Mouse (Mus musculus) neutrophil, adult 5-6 weeks (primary cell): Measurements from ENCODE around the gene Thoc3. TPM values are rescaled to one million over a fixed set of nuclear protein-coding genes. Genes with fewer than 3 reads are reported as not detected.

Source experiments
- total RNA-seq: library from RNA; stranded (forward); fragments of 200-1000 nt; gene quantifications from 2 replicates; pipeline ENCODE4 v1.2.3, GENCODE M21; 2017

Gene Thoc3
- total RNA-seq, 1 experiment from 2014 or later, result 16.1 TPM

Other genes starting within 250 kb of the Thoc3 start
- gene Cplx2, start 97.5 kb downstream of the Thoc3 start, total RNA-seq, result 2.7 and 2.9 TPM in 2 replicates
- 18.5 and 21.9 TPM in 2 replicates for gene Simc1, start 34.9 kb upstream of the Thoc3 start, total RNA-seq
- 36.5 and 38.3 TPM in 2 replicates for gene 4833439L19Rik, start 96.6 kb upstream of the Thoc3 start, total RNA-seq
- gene Arl10, start 106.2 kb upstream of the Thoc3 start, total RNA-seq, result 6.5 and 13.0 TPM in 2 replicates
- 9.3 and 18.2 TPM in 2 replicates for gene Nop16, start 121.2 kb upstream of the Thoc3 start, total RNA-seq
- 36.0 and 37.1 TPM in 2 replicates for gene Higd2a, start 121.4 kb upstream of the Thoc3 start, total RNA-seq
- gene Cltb, start 142.5 kb upstream of the Thoc3 start, total RNA-seq, result 8.7 and 9.3 TPM in 2 replicates
- 52.1 and 64.1 TPM in 2 replicates for gene Faf2, start 152.9 kb upstream of the Thoc3 start, total RNA-seq
- gene Rnf44, start 225.1 kb upstream of the Thoc3 start, total RNA-seq, result 98.7 and 112 TPM in 2 replicates
- gene Cdhr2, start 232.6 kb upstream of the Thoc3 start, total RNA-seq, result not detected in 2 replicates